Mouse (Mus musculus) erythroblast, embryonic 14.5 days (primary cell): ENCODE measurements at regions not wholly inside any gene's neighbourhood (a gene's known extent, or its start where the extent isn't known, plus 50 kb on each side); places are given as distances from the start of the nearest gene placed in this dataset.

Experiments used
- GATA1 ChIP-seq: IDR thresholded peaks from 2 replicates; pipeline ENCODE4 v1.6.1; 2012; ENCODE audit warnings: low read length, inconsistent platforms, mixed read lengths
- TAL1 ChIP-seq: IDR thresholded peaks from 3 replicates; pipeline ENCODE4 v1.6.1; 2012; ENCODE audit warnings: low read length, inconsistent platforms, mixed read lengths

DNA sequence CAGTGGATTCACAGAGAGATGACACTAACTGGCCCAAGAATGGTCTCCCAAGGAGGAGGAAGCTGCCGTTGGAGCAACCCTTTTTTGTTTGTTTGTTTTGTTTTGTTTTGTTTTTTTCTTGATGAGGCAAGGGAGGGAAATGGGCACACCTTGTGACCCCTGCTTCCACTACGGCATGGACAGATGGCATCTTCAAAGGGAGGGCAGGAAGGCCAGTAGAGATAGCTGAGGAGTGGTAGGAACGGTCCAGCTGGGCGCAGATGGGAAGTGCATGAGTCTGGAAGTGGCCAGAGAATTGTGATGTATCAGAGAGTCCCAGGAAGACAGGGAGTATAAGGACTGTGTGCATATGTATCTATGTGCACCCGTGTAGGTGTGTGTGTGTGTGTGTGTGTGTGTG lies 63.1 kb upstream of the Gjb5 start:
- TF ChIP-seq TAL1 (no peak), GATA1 (no peak)
